Mouse (Mus musculus) embryonic facial prominence, embryonic 12.5 days (tissue): Measurements from ENCODE around the gene Abca5. TPM values are rescaled to one million over a fixed set of nuclear protein-coding genes. Genes with fewer than 3 reads are reported as not detected.

ENCODE experiments used
- ATAC-seq: fragments of 200-750 bp; cut with Nextera tagmentation; 2 replicates; pipeline ENCODE4 v1.8.0; 2017; ENCODE audit not compliant: insufficient number of reproducible peaks, insufficient read depth, low FRiP score, low TSS enrichment
- H3K27ac ChIP-seq: fragments of 300-500 bp; sonication (generic); 2 replicates; pipeline ENCODE4 v1.5.1; 2016; ENCODE audit warnings: mild to moderate bottlenecking
- H3K27me3 ChIP-seq: fragments of 300-500 bp; sonication (generic); 2 replicates; pipeline ENCODE4 v1.6.1; 2016; ENCODE audit warnings: mild to moderate bottlenecking, moderate library complexity
- H3K36me3 ChIP-seq: fragments of 300-500 bp; sonication (generic); 2 replicates; pipeline ENCODE4 v1.6.1; 2016; ENCODE audit warnings: mild to moderate bottlenecking
- H3K4me1 ChIP-seq: fragments of 300-500 bp; sonication (generic); 2 replicates; pipeline ENCODE4 v1.6.1; 2016
- H3K4me2 ChIP-seq: fragments of 300-500 bp; sonication (generic); replicated peaks from 2 replicates; pipeline ENCODE4 v1.6.1; 2016; ENCODE audit warnings: mild to moderate bottlenecking, moderate library complexity
- H3K4me3 ChIP-seq: fragments of 300-500 bp; sonication (generic); 2 replicates; pipeline ENCODE4 v1.5.1; 2016; ENCODE audit warnings: mild to moderate bottlenecking
- H3K9ac ChIP-seq: fragments of 300-500 bp; sonication (generic); 2 replicates; pipeline ENCODE4 v1.6.1; 2016; ENCODE audit warnings: mild to moderate bottlenecking, moderate library complexity
- H3K9me3 ChIP-seq: fragments of 300-500 bp; sonication (generic); 2 replicates; pipeline ENCODE4 v1.6.1; 2016; ENCODE audit warnings: mild to moderate bottlenecking, moderate library complexity
- WGBS: fragments of 180-500 bp; shearing (Covaris S2); methylation state at CpG from one replicate; pipeline ENCODE4 v1.1.7; 2016; 5-methylcytosine and 5-hydroxymethylcytosine counted together
- polyA plus RNA-seq: library from polyadenylated mRNA; unstranded; fragments of >200 nt; fragmentation: Nextera tagmentation; extraction: Ambion mirVana; gene quantifications from 2 replicates; pipeline ENCODE4 v1.2.1, GENCODE M21; 2016

Gene Abca5
- polyA plus RNA-seq, 1 experiment from 2014 or later, result 8.0 TPM

- Histone ChIP-seq H3K9me3 (no peaks in the 10 kb centered on the region), H3K27me3 (no peaks in the 10 kb centered on the region), H3K4me2 (no peak overlapping the region), H3K36me3 (no peaks in the 10 kb centered on the region), H3K27ac (no peak overlapping the region), H3K4me1 (no peaks in the 10 kb centered on the region), H3K4me3 (no peak overlapping the region), H3K9ac (no peak overlapping the region)
- ATAC-seq, result no peak
- whole genome bisulfite sequencing, result 60% methylated on average over 4 of the region's 4 CpGs
These were observed 79.6 kb downstream of the Abca5 start for GRCm38 (mm10) chr11:110257911-110258310.

- Histone ChIP-seq H3K27ac (no peak overlapping the region), H3K4me3 (no peak overlapping the region), H3K36me3 (no peaks in the 10 kb centered on the region), H3K9me3 (no peaks in the 10 kb centered on the region), H3K4me1 (no peaks in the 10 kb centered on the region), H3K9ac (no peak overlapping the region), H3K4me2 (no peak overlapping the region), H3K27me3 (no peaks in the 10 kb centered on the region)
- no peak for ATAC-seq
- WGBS, result 93% methylated on average over 4 of the region's 4 CpGs
These were observed 80.5 kb downstream of the Abca5 start for GRCm38 (mm10) chr11:110257061-110257460.

GRCm38 (mm10) chr11:110252256-110252655 is 85.3 kb downstream of the Abca5 start:
- no peak overlapping the region for H3K27ac ChIP-seq
- no peak overlapping the region for H3K9ac ChIP-seq
- ATAC-seq, result no peak

GRCm38 (mm10) chr11:110251534-110251933 is 86.0 kb downstream of the Abca5 start, which contains the start of gene Abca6:
Gene Abca6 (minus strand): TSS chr11:110251776.
- Histone ChIP-seq H3K4me1 (no peaks in the 10 kb centered on the region), H3K27ac (no peak within 1 kb of the TSS), H3K36me3 (no peaks in the 10 kb centered on the region), H3K4me2 (peak within 1 kb of the TSS; percentile 42), H3K9me3 (no peaks in the 10 kb centered on the region), H3K27me3 (no peaks in the 10 kb centered on the region), H3K4me3 (peak within 1 kb of the TSS; percentile 12; the same call in 1 of the 2 replicates), H3K9ac (no peak within 1 kb of the TSS)
- WGBS, result 10% methylated on average over 8 of the region's 8 CpGs
- ATAC-seq, result no peak

More at GRCm38 (mm10) chr11:110252256-110252655, 85.3 kb downstream of the Abca5 start:
- 71% methylated on average over 3 of the region's 3 CpGs for WGBS
- Histone ChIP-seq H3K4me1 (no peaks in the 10 kb centered on the region), H3K4me3 (no peak overlapping the region), H3K4me2 (no peak overlapping the region), H3K9me3 (no peaks in the 10 kb centered on the region), H3K36me3 (no peaks in the 10 kb centered on the region), H3K27me3 (no peaks in the 10 kb centered on the region)

- no peaks in the 10 kb centered on the region for H3K9me3 ChIP-seq
- no peak overlapping the region for H3K4me2 ChIP-seq
- H3K27me3 ChIP-seq, result no peaks in the 10 kb centered on the region
- H3K9ac ChIP-seq, result no peak overlapping the region
- no peak for ATAC-seq
- no peaks in the 10 kb centered on the region for H3K36me3 ChIP-seq
- H3K27ac ChIP-seq, result no peak overlapping the region
- WGBS, result 92% methylated on average over 10 of the region's 10 CpGs
- no peak overlapping the region for H3K4me3 ChIP-seq
- H3K4me1 ChIP-seq, result no peaks in the 10 kb centered on the region
These were observed 92.8 kb downstream of the Abca5 start for GRCm38 (mm10) chr11:110244730-110245129.

GRCm38 (mm10) chr11:110237466-110237865 is 100.0 kb downstream of the Abca5 start:
- H3K27me3 ChIP-seq, result no peaks in the 10 kb centered on the region
- H3K36me3 ChIP-seq, result no peaks in the 10 kb centered on the region
- 68% methylated on average over 2 of the region's 2 CpGs for WGBS
- H3K4me2 ChIP-seq, result no peak overlapping the region
- H3K9me3 ChIP-seq, result no peaks in the 10 kb centered on the region
- no peak overlapping the region for H3K9ac ChIP-seq
- no peak overlapping the region for H3K4me3 ChIP-seq
- H3K27ac ChIP-seq, result no peak overlapping the region
- H3K4me1 ChIP-seq, result no peaks in the 10 kb centered on the region
- ATAC-seq, result no peak

- Histone ChIP-seq H3K9ac (no peak overlapping the region), H3K27ac (no peak overlapping the region), H3K4me1 (no peaks in the 10 kb centered on the region), H3K36me3 (no peaks in the 10 kb centered on the region), H3K9me3 (no peaks in the 10 kb centered on the region), H3K4me2 (no peak overlapping the region), H3K27me3 (no peaks in the 10 kb centered on the region), H3K4me3 (no peak overlapping the region)
- ATAC-seq, result no peak
These were observed 104.5 kb downstream of the Abca5 start for GRCm38 (mm10) chr11:110232975-110233374.

Other genes starting within 250 kb of the Abca5 start
- 0.27 and 1.5 TPM in 2 replicates for gene Abca8a, start 241.7 kb downstream of the Abca5 start, polyA plus RNA-seq
- gene Abca9, start 169.5 kb downstream of the Abca5 start, polyA plus RNA-seq, result 3.2 and 4.2 TPM in 2 replicates
- gene Abca6, start 85.9 kb downstream of the Abca5 start, polyA plus RNA-seq, result 0.63 and 0.76 TPM in 2 replicates
- 42.8 and 44.9 TPM in 2 replicates for gene Map2k6, start 61.4 kb upstream of the Abca5 start, polyA plus RNA-seq